In the genomic region with DNA sequence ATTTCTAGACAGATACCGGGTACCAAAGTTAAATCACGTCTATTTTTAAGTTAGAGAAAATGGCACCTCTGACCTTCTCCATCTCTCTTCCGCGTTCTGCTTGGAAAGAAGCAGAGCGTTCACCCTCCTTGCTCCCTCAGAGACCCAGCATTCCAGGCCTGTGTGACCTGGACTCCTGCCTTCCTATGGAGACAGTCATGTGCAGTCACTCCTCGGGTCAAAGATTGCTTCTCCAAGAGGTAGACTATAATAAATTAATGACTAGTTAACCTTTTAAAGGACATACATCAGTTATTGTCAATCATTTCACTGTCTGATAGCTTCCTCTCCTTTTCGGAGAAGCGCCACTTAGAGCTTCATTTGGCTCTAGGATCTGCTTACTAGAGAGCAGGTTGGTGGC, we compare ENCODE assay signal across 28 mouse cellular contexts.
DNase-seq lines count a peak whose midpoint lies in the region; ATAC-seq and TF ChIP-seq lines count a peak whose summit lies in the region.
"Had no signal": no experiment of that assay in that cellular context is flagged by ENCODE, and none has a peak within 500 bp of the region (broad histone marks: within the 10 kb centered on the region; RNA-seq: fewer than 3 reads in every experiment).

No protein-coding gene starts in this region.

- no peak overlapping the region for H3K27ac ChIP-seq in kidney, postnatal 0 days
- no peak overlapping the region for H3K27ac ChIP-seq in midbrain, embryonic 16.5 days (ENCODE audit: low read length)
- H3K27ac ChIP-seq: embryonic facial prominence, embryonic 10.5 days; embryonic facial prominence, embryonic 13.5 days; forebrain, embryonic 12.5 days; forebrain, embryonic 15.5 days; heart, embryonic 15.5 days; hindbrain, embryonic 10.5 days; hindbrain, embryonic 13.5 days had no signal

- H3K4me3 ChIP-seq in kidney, postnatal 0 days (replicated peaks; ENCODE audit: low read depth, low read length) = no peak overlapping the region
- H3K4me3 ChIP-seq in midbrain, embryonic 16.5 days (ENCODE audit: low read depth, low read length) = no peak overlapping the region
- H3K4me3 ChIP-seq: embryonic facial prominence, embryonic 10.5 days; embryonic facial prominence, embryonic 13.5 days; erythroblast, embryonic 14.5 days; forebrain, embryonic 12.5 days; forebrain, embryonic 15.5 days; heart, embryonic 12.5 days; heart, embryonic 15.5 days; hindbrain, embryonic 10.5 days; hindbrain, embryonic 13.5 days had no signal

- no peaks in the 10 kb centered on the region for H3K9me3 ChIP-seq in kidney, postnatal 0 days (replicated peaks; ENCODE audit: low read length)
- no peaks in the 10 kb centered on the region for H3K9me3 ChIP-seq in midbrain, embryonic 16.5 days (replicated peaks; ENCODE audit: control insufficient read depth, low read length, poor library complexity, severe bottlenecking)
- H3K9me3 ChIP-seq: embryonic facial prominence, embryonic 10.5 days; forebrain, embryonic 12.5 days; forebrain, embryonic 15.5 days; heart, embryonic 15.5 days; hindbrain, embryonic 10.5 days; hindbrain, embryonic 13.5 days had no signal

- H3K9ac ChIP-seq in kidney, postnatal 0 days (ENCODE audit: low read depth, low read length) = no peak overlapping the region
- H3K9ac ChIP-seq in midbrain, embryonic 16.5 days (ENCODE audit: low read depth, low read length) = no peak overlapping the region
- H3K9ac ChIP-seq: embryonic facial prominence, embryonic 13.5 days; forebrain, embryonic 12.5 days; forebrain, embryonic 15.5 days; heart, embryonic 12.5 days; heart, embryonic 15.5 days; hindbrain, embryonic 13.5 days had no signal

- WGBS in kidney, postnatal 0 days = 81% methylated on average over 8 of the region's 8 CpGs
- WGBS in midbrain, embryonic 16.5 days = 95% methylated on average over 8 of the region's 8 CpGs

- no peaks in the 10 kb centered on the region for H3K4me1 ChIP-seq in kidney, postnatal 0 days (replicated peaks; ENCODE audit: insufficient read depth, low read length)
- H3K4me1 ChIP-seq in midbrain, embryonic 16.5 days (ENCODE audit: control insufficient read depth, insufficient read depth, low read length) = no peaks in the 10 kb centered on the region
- H3K4me1 ChIP-seq: embryonic facial prominence, embryonic 10.5 days; embryonic facial prominence, embryonic 13.5 days; forebrain, embryonic 12.5 days; forebrain, embryonic 15.5 days; heart, embryonic 12.5 days; heart, embryonic 15.5 days; hindbrain, embryonic 13.5 days had no signal

- H3K27me3 ChIP-seq in kidney, postnatal 0 days (ENCODE audit: insufficient read depth, low read length) = no peaks in the 10 kb centered on the region
- H3K27me3 ChIP-seq in midbrain, embryonic 16.5 days (ENCODE audit: control insufficient read depth, insufficient read depth, low read depth, low read length) = no peaks in the 10 kb centered on the region
- H3K27me3 ChIP-seq: embryonic facial prominence, embryonic 13.5 days; forebrain, embryonic 12.5 days; forebrain, embryonic 15.5 days; heart, embryonic 12.5 days; heart, embryonic 15.5 days; hindbrain, embryonic 13.5 days had no signal

- ATAC-seq in kidney, postnatal 0 days (replicated peaks; ENCODE audit: low FRiP score, low read depth) = peak; percentile 85
- no peak for ATAC-seq in midbrain, embryonic 16.5 days
- ATAC-seq: activated CD4-positive, CD25-positive, alpha-beta regulatory T cell, adult 4 months; CD4-positive, CD25-positive, alpha-beta regulatory T cell, adult 4 months; forebrain, embryonic 15.5 days had no signal

- H3K4me2 ChIP-seq in kidney, postnatal 0 days (ENCODE audit: low read length) = no peak overlapping the region
- no peak overlapping the region for H3K4me2 ChIP-seq in midbrain, embryonic 16.5 days (ENCODE audit: low read length)
- H3K4me2 ChIP-seq: embryonic facial prominence, embryonic 13.5 days; forebrain, embryonic 12.5 days; forebrain, embryonic 15.5 days; heart, embryonic 12.5 days; heart, embryonic 15.5 days; hindbrain, embryonic 13.5 days had no signal

- DNase-seq in kidney, adult 8-10 months = peak; percentile 35 to 45
- DNase-seq in kidney, postnatal 4 days = no peak
- DNase-seq in kidney, postnatal 0 days (ENCODE audit: low spot score) = peak; percentile 22
- peak; percentile 29 for DNase-seq in kidney, postnatal 14 days
- no peak for DNase-seq in thymus, postnatal 0 days (ENCODE audit: low spot score)
- DNase-seq: adrenal gland, adult 8-10 months; adrenal gland, postnatal 25 days; cerebellum, adult 11-12 months; cerebellum, adult 8-10 months; cerebellum, postnatal 10 days; cerebellum, postnatal 36 days; embryo, embryonic 11 days; gastrocnemius, postnatal 25 days; heart, adult 18-20 months; heart, postnatal 10 days; heart, postnatal 36 days had no signal

- H3K36me3 ChIP-seq in kidney, postnatal 0 days (ENCODE audit: insufficient read depth, low read length) = no peaks in the 10 kb centered on the region
- no peaks in the 10 kb centered on the region for H3K36me3 ChIP-seq in midbrain, embryonic 16.5 days (ENCODE audit: control insufficient read depth, insufficient read depth, low read length)
- H3K36me3 ChIP-seq: embryonic facial prominence, embryonic 10.5 days; embryonic facial prominence, embryonic 13.5 days; forebrain, embryonic 12.5 days; forebrain, embryonic 15.5 days; heart, embryonic 12.5 days; heart, embryonic 15.5 days; hindbrain, embryonic 10.5 days; hindbrain, embryonic 13.5 days had no signal

- no peak for TF ChIP-seq CTCF in kidney, postnatal 0 days (IDR thresholded peaks at IDR 0.05; ENCODE audit: low read depth)

Comparison
In these comparisons a context has a peak if more than half of its experiments do, and no peak if none do; other contexts are left out.
1. DNase-seq: peak in kidney, adult 8-10 months (2 of 2), kidney, postnatal 0 days (single experiment) and kidney, postnatal 14 days (single experiment); none in kidney, postnatal 4 days (0 of 2) and thymus, postnatal 0 days (single experiment).